20 mouse cellular contexts compared by ENCODE assay signal in genomic region chr17:49684146-49684545, GRCm38 (mm10).
DNase-seq lines count a peak whose midpoint lies in the region; ATAC-seq and TF ChIP-seq lines count a peak whose summit lies in the region.
"Had no signal": no experiment of that assay in that cellular context is flagged by ENCODE, and none has a peak within 500 bp of the region (broad histone marks: within the 10 kb centered on the region; RNA-seq: fewer than 3 reads in every experiment).

No protein-coding gene starts in this region.

- H3K36me3 ChIP-seq in hindbrain, postnatal 0 days (ENCODE audit: insufficient read depth, low read length): no peaks in the 10 kb centered on the region
- no peaks in the 10 kb centered on the region for H3K36me3 ChIP-seq in hindbrain, embryonic 11.5 days (ENCODE audit: control insufficient read depth, insufficient read depth, low read length)
- no peaks in the 10 kb centered on the region for H3K36me3 ChIP-seq in CH12.LX (replicated peaks in 1 of 2; ENCODE audit: control insufficient read depth in 1 of 2, insufficient read depth in 1 of 2, low read length in 1 of 2)
- H3K36me3 ChIP-seq in embryonic facial prominence, embryonic 15.5 days: no peaks in the 10 kb centered on the region
- H3K36me3 ChIP-seq: limb, embryonic 13.5 days; liver, embryonic 12.5 days had no signal

- H3K79me2 ChIP-seq in CH12.LX (replicated peaks; ENCODE audit: control insufficient read depth, extremely low read depth, insufficient read depth, poor library complexity, severe bottlenecking): no peaks in the 10 kb centered on the region

- H3K4me3 ChIP-seq in hindbrain, postnatal 0 days (ENCODE audit: low read length): no peak overlapping the region
- no peak overlapping the region for H3K4me3 ChIP-seq in hindbrain, embryonic 11.5 days (ENCODE audit: low read depth, low read length)
- no peak overlapping the region for H3K4me3 ChIP-seq in CH12.LX (replicated peaks in 1 of 3; ENCODE audit: low read depth in 2 of 3, low read length in 2 of 3, poor library complexity in 1 of 3)
- H3K4me3 ChIP-seq in embryonic facial prominence, embryonic 15.5 days (replicated peaks): no peak overlapping the region
- H3K4me3 ChIP-seq: layer of hippocampus, adult 2 months; limb, embryonic 13.5 days; liver, embryonic 12.5 days had no signal

- ATAC-seq in hindbrain, postnatal 0 days: peak; percentile 47; the same call in 1 of the 2 replicates
- no peak for ATAC-seq in hindbrain, embryonic 11.5 days (ENCODE audit: low FRiP score)
- ATAC-seq in embryonic facial prominence, embryonic 15.5 days (ENCODE audit: insufficient number of reproducible peaks, low FRiP score, low TSS enrichment, low read depth): peak; percentile 29; the same call in 1 of the 2 replicates
- ATAC-seq: inflammation-experienced regulatory T-cells, adult 6 months; liver, embryonic 12.5 days; midbrain, embryonic 16.5 days had no signal

- in situ Hi-C loops in CH12.LX (cut with MboI; ENCODE audit: low pct_ligation_motif_present, low pct_unique_long_range_greater_than_20kb, low sequenced_read_pairs): no loop called here

- no peak for TF ChIP-seq POLR2A in CH12.LX (IDR thresholded peaks at IDR 0.05; ENCODE audit: low read depth, low read length)

- TF ChIP-seq CTCF in hindbrain, postnatal 0 days (IDR thresholded peaks at IDR 0.05; ENCODE audit: low read depth): no peak
- no peak for TF ChIP-seq CTCF in CH12.LX (conservative IDR thresholded peaks at IDR 0.05 in 1 of 2, IDR thresholded peaks at IDR 0.05 in 1 of 2; ENCODE audit: low read depth in 2 of 2, low read length in 2 of 2)

- 23% methylated on average over 2 of the region's 2 CpGs for WGBS in hindbrain, postnatal 0 days
- WGBS in hindbrain, embryonic 11.5 days: 16% methylated on average over 2 of the region's 2 CpGs
- 7% methylated on average over 2 of the region's 2 CpGs for WGBS in embryonic facial prominence, embryonic 15.5 days

- DNase-seq in cerebellum, postnatal 10 days: peak; percentile 31 to 34
- no peak for DNase-seq in cerebellum, adult 9-10 months
- DNase-seq in hindbrain, postnatal 0 days (ENCODE audit: low spot score): peak; percentile 28
- DNase-seq in hindbrain, embryonic 11.5 days (ENCODE audit: low spot score): no peak
- DNase-seq in CH12.LX (ENCODE audit: extremely low read depth): no peak
- no peak for DNase-seq in right cerebral cortex, adult 2 months (ENCODE audit: low spot score in 2 of 2)
- DNase-seq in gastrocnemius, adult 8-10 months (ENCODE audit: low spot score in 2 of 2): no peak
- DNase-seq: adrenal gland, postnatal 25 days; cerebellum, adult 8-10 months; kidney, adult 8-10 months; kidney, postnatal 25 days; lung, adult 18-20 months; right cerebral cortex, postnatal 25 days; spleen, adult 18-20 months had no signal

- dilution Hi-C loops in CH12.LX (cut with MboI; ENCODE audit: extremely low pct_ligation_motif_present, extremely low pct_unique_long_range_greater_than_20kb, low sequenced_read_pairs): no loop called here

- no peaks in the 10 kb centered on the region for H3K4me1 ChIP-seq in hindbrain, postnatal 0 days (ENCODE audit: insufficient read depth, low read length)
- no peaks in the 10 kb centered on the region for H3K4me1 ChIP-seq in hindbrain, embryonic 11.5 days (replicated peaks; ENCODE audit: control insufficient read depth, insufficient read depth, low read length)
- peaks cover 0 to 5% of the 10 kb centered on the region in 2 experiments; a peak in 1 of 4 replicates for H3K4me1 ChIP-seq in CH12.LX (ENCODE audit: control insufficient read depth in 1 of 2, insufficient read depth in 2 of 2)
- peaks cover 10% of the 10 kb centered on the region for H3K4me1 ChIP-seq in embryonic facial prominence, embryonic 15.5 days
- H3K4me1 ChIP-seq: liver, embryonic 12.5 days had no signal

- H3K27me3 ChIP-seq in hindbrain, postnatal 0 days (ENCODE audit: insufficient read depth, low read length): no peaks in the 10 kb centered on the region
- no peaks in the 10 kb centered on the region for H3K27me3 ChIP-seq in hindbrain, embryonic 11.5 days (ENCODE audit: control insufficient read depth, insufficient read depth, low read length)
- H3K27me3 ChIP-seq in CH12.LX (replicated peaks): peaks cover 53% of the 10 kb centered on the region
- no peaks in the 10 kb centered on the region for H3K27me3 ChIP-seq in embryonic facial prominence, embryonic 15.5 days
- H3K27me3 ChIP-seq: limb, embryonic 13.5 days; liver, embryonic 12.5 days had no signal

- TF ChIP-seq RAD21 in CH12.LX (IDR thresholded peaks at IDR 0.05; ENCODE audit: low read depth, low read length): no peak

- no peak overlapping the region for H3K4me2 ChIP-seq in hindbrain, postnatal 0 days (ENCODE audit: low read depth, low read length)
- no peak overlapping the region for H3K4me2 ChIP-seq in hindbrain, embryonic 11.5 days (replicated peaks; ENCODE audit: low read depth, low read length)
- peak overlapping the region; percentile 18; the same call in 1 of the 2 replicates for H3K4me2 ChIP-seq in CH12.LX (ENCODE audit: insufficient read depth, low read depth, poor library complexity, severe bottlenecking)
- H3K4me2 ChIP-seq in embryonic facial prominence, embryonic 15.5 days (replicated peaks): no peak overlapping the region
- H3K4me2 ChIP-seq: limb, embryonic 13.5 days; liver, embryonic 12.5 days had no signal

- TF ChIP-seq EP300 in CH12.LX (IDR thresholded peaks at IDR 0.05; ENCODE audit: low read length): no peak

- no peak overlapping the region for H3K27ac ChIP-seq in hindbrain, postnatal 0 days
- H3K27ac ChIP-seq in hindbrain, embryonic 11.5 days (ENCODE audit: low read depth, low read length): no peak overlapping the region
- H3K27ac ChIP-seq in CH12.LX (ENCODE audit: insufficient read depth, low read depth): no peak overlapping the region
- H3K27ac ChIP-seq in embryonic facial prominence, embryonic 15.5 days (replicated peaks): no peak overlapping the region
- H3K27ac ChIP-seq: layer of hippocampus, adult 2 months; limb, embryonic 13.5 days; liver, embryonic 12.5 days had no signal

- H3K9me3 ChIP-seq in hindbrain, postnatal 0 days (ENCODE audit: low read length): no peaks in the 10 kb centered on the region
- H3K9me3 ChIP-seq in hindbrain, embryonic 11.5 days (ENCODE audit: control insufficient read depth, low read length): no peaks in the 10 kb centered on the region
- H3K9me3 ChIP-seq in CH12.LX (replicated peaks; ENCODE audit: low read length): peaks cover 2% of the 10 kb centered on the region
- no peaks in the 10 kb centered on the region for H3K9me3 ChIP-seq in embryonic facial prominence, embryonic 15.5 days (replicated peaks)
- H3K9me3 ChIP-seq: liver, embryonic 12.5 days had no signal

- H3K9ac ChIP-seq in hindbrain, postnatal 0 days (replicated peaks; ENCODE audit: low read length): no peak overlapping the region
- H3K9ac ChIP-seq in hindbrain, embryonic 11.5 days (ENCODE audit: low read depth, low read length): no peak overlapping the region
- H3K9ac ChIP-seq in CH12.LX (ENCODE audit: insufficient read depth, low read depth): no peak overlapping the region
- H3K9ac ChIP-seq in embryonic facial prominence, embryonic 15.5 days: no peak overlapping the region
- H3K9ac ChIP-seq: limb, embryonic 13.5 days; liver, embryonic 12.5 days had no signal

TF ChIP-seq in CH12.LX, 34 proteins besides CTCF, POLR2A, EP300 and RAD21:
- TF ChIP-seq CHD1 (IDR thresholded peaks at IDR 0.05; ENCODE audit: low read depth, low read length): no peak
- TF ChIP-seq USF1 (IDR thresholded peaks at IDR 0.05; ENCODE audit: low read depth, low read length): no peak
- TF ChIP-seq MAX (IDR thresholded peaks at IDR 0.05; ENCODE audit: low read length): no peak
- TF ChIP-seq MEF2A (IDR thresholded peaks at IDR 0.05; ENCODE audit: borderline replicate concordance, low read depth, low read length): no peak
- no peak for TF ChIP-seq PAX5 (IDR thresholded peaks at IDR 0.05; ENCODE audit: low read length)
- TF ChIP-seq RCOR1 (conservative IDR thresholded peaks at IDR 0.05; ENCODE audit: low read depth, low read length): no peak
- no peak for TF ChIP-seq ETS1 (conservative IDR thresholded peaks at IDR 0.05; ENCODE audit: low read depth, low read length)
- no peak for TF ChIP-seq USF2 (conservative IDR thresholded peaks at IDR 0.05; ENCODE audit: low read depth, low read length)
TF ChIP-seq in CH12.LX: peak in this region for 0.

Comparison
In these comparisons a context has a peak if more than half of its experiments do, and no peak if none do; other contexts are left out.
1. DNase-seq: peak in cerebellum, postnatal 10 days (2 of 2) and hindbrain, postnatal 0 days (single experiment); none in cerebellum, adult 9-10 months (single experiment), hindbrain, embryonic 11.5 days (single experiment), CH12.LX (single experiment), right cerebral cortex, adult 2 months (0 of 2) and gastrocnemius, adult 8-10 months (0 of 2).